Mouse (Mus musculus): Measurements from ENCODE around the gene Jph3.

Jph3 gene

GRCm38 (mm10) chr8:121832061-121832460 is 102.6 kb downstream of the Jph3 start:
- ATAC-seq (ENCODE audit: low TSS enrichment), result no peak

DNA sequence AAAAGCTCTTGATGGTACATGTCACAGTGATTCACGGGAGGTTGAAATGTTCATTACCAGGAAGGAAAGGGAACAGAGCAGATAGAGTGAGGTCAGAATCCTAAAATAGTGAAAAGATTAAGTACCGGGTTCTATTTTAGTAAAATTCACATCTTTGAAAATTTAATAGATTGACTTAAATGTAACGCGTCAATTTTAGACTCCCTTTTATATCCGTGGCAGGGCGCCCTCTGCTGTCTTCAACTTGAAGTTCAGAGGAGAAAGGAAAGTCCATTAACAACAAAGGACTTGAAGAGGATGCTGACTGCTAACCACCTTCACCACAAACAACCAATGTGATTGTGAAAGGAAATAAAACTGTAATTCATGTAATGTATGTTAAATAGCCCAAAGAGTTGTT is 103.1 kb downstream of the Jph3 start:
- no peak for ATAC-seq (ENCODE audit: low TSS enrichment)

DNA sequence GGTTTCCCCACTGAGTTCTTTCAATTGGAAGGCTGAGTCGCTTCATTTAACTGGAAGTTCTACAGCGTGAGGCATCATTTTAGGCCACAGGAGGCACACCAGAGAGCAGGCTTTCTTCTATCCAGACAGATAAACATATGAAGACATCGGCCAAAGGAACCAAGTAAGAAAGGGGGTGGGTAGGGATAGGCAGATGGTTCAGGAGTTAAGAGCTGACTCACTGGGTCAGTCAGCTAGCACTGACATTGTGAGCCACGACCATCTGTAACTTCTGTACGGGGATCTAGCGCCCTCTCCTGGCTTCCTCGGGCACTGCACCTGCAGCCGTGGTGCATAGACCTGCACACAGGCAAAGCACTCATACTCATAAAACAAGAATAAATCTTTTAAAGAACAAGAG is 111.8 kb downstream of the Jph3 start:
- peak; percentile 52; the same call in 1 of the 2 replicates for ATAC-seq (ENCODE audit: low TSS enrichment)

GRCm38 (mm10) chr8:121842064-121842955 is 112.9 kb downstream of the Jph3 start:
- no peak for ATAC-seq (ENCODE audit: low TSS enrichment)

- no peak for ATAC-seq (ENCODE audit: low TSS enrichment)
Observed at GRCm38 (mm10) chr8:121843184-121843733, 113.8 kb downstream of the Jph3 start.

All from frontal cortex, adult (tissue).